Mouse (Mus musculus): ENCODE data around the gene Ccdc60.
"Not testable (repeated sequence)": the region's sequence is repeated elsewhere in the genome, so short reads cannot be mapped to it uniquely, and the experiment has no call there.

Gene Ccdc60

GRCm38 (mm10) chr5:116288849-116289570 lies at the start of gene Ccdc60:
Ccdc60 (minus strand) TSS chr5:116288985.
- in situ Hi-C loops (cut with MboI, MseI) = no loop called here

- in situ Hi-C loops (cut with MboI, MseI) = no loop called here
These were observed 47.4 kb upstream of the Ccdc60 start for GRCm38 (mm10) chr5:116336191-116336590.

GRCm38 (mm10) chr5:116328911-116329310 lies 40.1 kb upstream of the Ccdc60 start:
- in situ Hi-C loops (cut with MboI, MseI) = no loop called here

- in situ Hi-C loops (cut with MboI, MseI) = no loop called here
These were observed 34.6 kb upstream of the Ccdc60 start for GRCm38 (mm10) chr5:116323401-116323800.

GRCm38 (mm10) chr5:116322365-116323027 lies 33.7 kb upstream of the Ccdc60 start:
- in situ Hi-C loops (cut with MboI, MseI) = no loop called here

- in situ Hi-C loops (cut with MboI, MseI) = no loop called here
These were observed 24.9 kb upstream of the Ccdc60 start for GRCm38 (mm10) chr5:116313711-116314110.

- in situ Hi-C loops (cut with MboI, MseI) = no loop called here
These were observed 23.4 kb upstream of the Ccdc60 start for GRCm38 (mm10) chr5:116312111-116312737.

GRCm38 (mm10) chr5:116311636-116312035 lies 22.9 kb upstream of the Ccdc60 start:
- in situ Hi-C loops (cut with MboI, MseI) = no loop called here

GRCm38 (mm10) chr5:116309383-116309801 lies 20.6 kb upstream of the Ccdc60 start:
- in situ Hi-C loops (cut with MboI, MseI) = no loop called here

GRCm38 (mm10) chr5:116305557-116305956 lies 16.8 kb upstream of the Ccdc60 start:
- in situ Hi-C loops (cut with MboI, MseI) = no loop called here

- in situ Hi-C loops (cut with MboI, MseI) = not testable (repeated sequence)
These were observed 16.4 kb upstream of the Ccdc60 start for GRCm38 (mm10) chr5:116305146-116305545.

GRCm38 (mm10) chr5:116300984-116301383 lies 12.2 kb upstream of the Ccdc60 start:
- in situ Hi-C loops (cut with MboI, MseI) = no loop called here

- in situ Hi-C loops (cut with MboI, MseI) = no loop called here
These were observed 4.7 kb upstream of the Ccdc60 start for GRCm38 (mm10) chr5:116293501-116293900.

- in situ Hi-C loops (cut with MboI, MseI) = no loop called here
These were observed 1.8 kb upstream of the Ccdc60 start for GRCm38 (mm10) chr5:116290584-116290983.

- in situ Hi-C loops (cut with MboI, MseI) = no loop called here
These were observed 1.1 kb upstream of the Ccdc60 start for GRCm38 (mm10) chr5:116289897-116290296.

- in situ Hi-C loops (cut with MboI, MseI) = no loop called here
These were observed 602 bp downstream of the Ccdc60 start for GRCm38 (mm10) chr5:116288183-116288582.

GRCm38 (mm10) chr5:116285532-116286176 lies 3.1 kb downstream of the Ccdc60 start:
- in situ Hi-C loops (cut with MboI, MseI) = no loop called here

GRCm38 (mm10) chr5:116280518-116280917 lies 8.3 kb downstream of the Ccdc60 start:
- in situ Hi-C loops (cut with MboI, MseI) = no loop called here

GRCm38 (mm10) chr5:116278436-116278918 lies 10.3 kb downstream of the Ccdc60 start:
- in situ Hi-C loops (cut with MboI, MseI) = no loop called here

GRCm38 (mm10) chr5:116277951-116278350 lies 10.8 kb downstream of the Ccdc60 start:
- in situ Hi-C loops (cut with MboI, MseI) = no loop called here

GRCm38 (mm10) chr5:116274818-116275217 lies 14.0 kb downstream of the Ccdc60 start:
- in situ Hi-C loops (cut with MboI, MseI) = no loop called here

GRCm38 (mm10) chr5:116274365-116274764 lies 14.4 kb downstream of the Ccdc60 start:
- in situ Hi-C loops (cut with MboI, MseI) = no loop called here
